Mouse (Mus musculus) limb, embryonic 12.5 days (tissue): ENCODE results near the gene Tldc2. TPM values are rescaled to one million over a fixed set of nuclear protein-coding genes. Genes with fewer than 3 reads are reported as not detected.

Experiments used
- ATAC-seq: fragments of 200-750 bp; cut with Nextera tagmentation; 2 replicates; pipeline ENCODE4 v1.8.0; 2017; ENCODE audit warnings: low read depth, moderate TSS enrichment; ENCODE audit not compliant: insufficient number of reproducible peaks, insufficient read depth, low FRiP score, low TSS enrichment
- H3K27ac ChIP-seq: fragments of 300-500 bp; sonication (generic); 2 replicates; pipeline ENCODE4 v1.5.1; 2016; ENCODE audit warnings: mild to moderate bottlenecking, moderate library complexity
- H3K27me3 ChIP-seq: fragments of 300-500 bp; sonication (generic); 2 replicates; pipeline ENCODE4 v1.6.1; 2016; ENCODE audit warnings: mild to moderate bottlenecking, moderate library complexity
- H3K36me3 ChIP-seq: fragments of 300-500 bp; sonication (generic); 2 replicates; pipeline ENCODE4 v1.6.1; 2016; ENCODE audit warnings: mild to moderate bottlenecking, moderate library complexity
- H3K4me1 ChIP-seq: fragments of 300-500 bp; sonication (generic); replicated peaks from 2 replicates; pipeline ENCODE4 v1.6.1; 2016
- H3K4me2 ChIP-seq: fragments of 300-500 bp; sonication (generic); 2 replicates; pipeline ENCODE4 v1.6.1; 2016; ENCODE audit warnings: mild to moderate bottlenecking, moderate library complexity
- H3K4me3 ChIP-seq: fragments of 300-500 bp; sonication (generic); replicated peaks from 2 replicates; pipeline ENCODE4 v1.5.1; 2016; ENCODE audit warnings: mild to moderate bottlenecking
- H3K9ac ChIP-seq: fragments of 300-500 bp; sonication (generic); replicated peaks from 2 replicates; pipeline ENCODE4 v1.6.1; 2016; ENCODE audit warnings: mild to moderate bottlenecking, moderate library complexity
- H3K9me3 ChIP-seq: fragments of 300-500 bp; sonication (generic); 2 replicates; pipeline ENCODE4 v1.6.1; 2016; ENCODE audit warnings: mild to moderate bottlenecking, moderate library complexity
- WGBS: fragments of 180-500 bp; shearing (Covaris S2); methylation state at CpG from one replicate; pipeline ENCODE4 v1.1.7; 2016; 5-methylcytosine and 5-hydroxymethylcytosine counted together
- polyA plus RNA-seq: library from polyadenylated mRNA; unstranded; fragments of >200 nt; fragmentation: Nextera tagmentation; extraction: Ambion mirVana; gene quantifications from 2 replicates; pipeline ENCODE4 v1.2.1, GENCODE M21; 2016

The Tldc2 gene
- polyA plus RNA-seq, 1 experiment from 2014 or later, result not detected

- Histone ChIP-seq H3K27me3 (no peaks in the 10 kb centered on the region), H3K36me3 (no peaks in the 10 kb centered on the region), H3K27ac (no peak overlapping the region), H3K9me3 (peaks cover 13% of the 10 kb centered on the region), H3K4me1 (0 out of 2 replicates have a peak, but pooled peaks cover 4% of the 10 kb centered on the region), H3K9ac (no peak overlapping the region), H3K4me3 (no peak overlapping the region), H3K4me2 (no peak overlapping the region)
- no peak for ATAC-seq
- WGBS, result 89% methylated on average over 4 of the region's 4 CpGs
These were observed 49.3 kb downstream of the Tldc2 start for GRCm38 (mm10) chr2:157136176-157136575.

GRCm38 (mm10) chr2:157136646-157137045 is 49.8 kb downstream of the Tldc2 start:
- no peak for ATAC-seq
- H3K4me1 ChIP-seq, result 0 out of 2 replicates have a peak, but pooled peaks cover 4% of the 10 kb centered on the region
- no peak overlapping the region for H3K4me3 ChIP-seq
- H3K36me3 ChIP-seq, result no peaks in the 10 kb centered on the region
- no peak overlapping the region for H3K9ac ChIP-seq
- no peak overlapping the region for H3K4me2 ChIP-seq
- WGBS, result 93% methylated on average over 2 of the region's 2 CpGs
- H3K9me3 ChIP-seq, result peaks cover 13% of the 10 kb centered on the region
- H3K27me3 ChIP-seq, result no peaks in the 10 kb centered on the region
- no peak overlapping the region for H3K27ac ChIP-seq

- no peak overlapping the region for H3K27ac ChIP-seq
- H3K27me3 ChIP-seq, result no peaks in the 10 kb centered on the region
- H3K4me3 ChIP-seq, result no peak overlapping the region
- 0 out of 2 replicates have a peak, but pooled peaks cover 4% of the 10 kb centered on the region for H3K4me1 ChIP-seq
- peaks cover 13% of the 10 kb centered on the region for H3K9me3 ChIP-seq
- 85% methylated on average over 9 of the region's 9 CpGs for WGBS
- no peaks in the 10 kb centered on the region for H3K36me3 ChIP-seq
- H3K4me2 ChIP-seq, result no peak overlapping the region
- H3K9ac ChIP-seq, result no peak overlapping the region
- no peak for ATAC-seq
These were observed 51.3 kb downstream of the Tldc2 start for GRCm38 (mm10) chr2:157137959-157138731.

GRCm38 (mm10) chr2:157138808-157139207 is 52.0 kb downstream of the Tldc2 start:
- H3K4me3 ChIP-seq, result no peak overlapping the region
- H3K4me2 ChIP-seq, result no peak overlapping the region
- H3K9me3 ChIP-seq, result peaks cover 13% of the 10 kb centered on the region
- H3K27ac ChIP-seq, result no peak overlapping the region
- H3K4me1 ChIP-seq, result 0 out of 2 replicates have a peak, but pooled peaks cover 1% of the 10 kb centered on the region
- 86% methylated on average over 5 of the region's 5 CpGs for WGBS
- ATAC-seq, result no peak
- H3K9ac ChIP-seq, result no peak overlapping the region
- no peaks in the 10 kb centered on the region for H3K27me3 ChIP-seq
- H3K36me3 ChIP-seq, result no peaks in the 10 kb centered on the region

- WGBS, result 87% methylated on average over 5 of the region's 5 CpGs
- Histone ChIP-seq H3K4me3 (no peak overlapping the region), H3K9ac (no peak overlapping the region), H3K36me3 (peaks cover 5% of the 10 kb centered on the region; the same call in 1 of the 2 replicates), H3K27ac (no peak overlapping the region), H3K4me2 (no peak overlapping the region), H3K4me1 (no peaks in the 10 kb centered on the region), H3K9me3 (peaks cover 13% of the 10 kb centered on the region), H3K27me3 (no peaks in the 10 kb centered on the region)
- ATAC-seq, result no peak
These were observed 52.5 kb downstream of the Tldc2 start for GRCm38 (mm10) chr2:157139251-157139802.

- Histone ChIP-seq H3K27me3 (no peaks in the 10 kb centered on the region), H3K27ac (no peak overlapping the region), H3K4me1 (no peaks in the 10 kb centered on the region), H3K4me3 (no peak overlapping the region), H3K9me3 (peaks cover 13% of the 10 kb centered on the region), H3K36me3 (peaks cover 24% of the 10 kb centered on the region), H3K9ac (no peak overlapping the region), H3K4me2 (no peak overlapping the region)
- WGBS, result 91% methylated on average over 4 of the region's 4 CpGs
- ATAC-seq, result no peak
These were observed 55.1 kb downstream of the Tldc2 start for GRCm38 (mm10) chr2:157141962-157142361.

- no peak overlapping the region for H3K4me3 ChIP-seq
- peaks cover 44% of the 10 kb centered on the region for H3K36me3 ChIP-seq
- H3K27me3 ChIP-seq, result no peaks in the 10 kb centered on the region
- no peak for ATAC-seq
- no peaks in the 10 kb centered on the region for H3K4me1 ChIP-seq
- WGBS, result 75% methylated on average over 5 of the region's 5 CpGs
- H3K9me3 ChIP-seq, result peaks cover 13% of the 10 kb centered on the region
- H3K9ac ChIP-seq, result no peak overlapping the region
- H3K27ac ChIP-seq, result no peak overlapping the region
- H3K4me2 ChIP-seq, result no peak overlapping the region
These were observed 57.3 kb downstream of the Tldc2 start for GRCm38 (mm10) chr2:157144132-157144531.

- no peaks in the 10 kb centered on the region for H3K4me1 ChIP-seq
- H3K36me3 ChIP-seq, result peaks cover 54% of the 10 kb centered on the region
- no peaks in the 10 kb centered on the region for H3K27me3 ChIP-seq
- H3K9ac ChIP-seq, result no peak overlapping the region
- WGBS, result 76% methylated on average over 1 of the region's 1 CpGs
- H3K4me2 ChIP-seq, result no peak overlapping the region
- H3K9me3 ChIP-seq, result peaks cover 4% of the 10 kb centered on the region
- no peak for ATAC-seq
- H3K27ac ChIP-seq, result no peak overlapping the region
- H3K4me3 ChIP-seq, result no peak overlapping the region
These were observed 58.3 kb downstream of the Tldc2 start for GRCm38 (mm10) chr2:157145173-157145572.

Other genes starting within 250 kb of the Tldc2 start
- 83.6 and 89.8 TPM in 2 replicates for gene Tgif2, start 247.0 kb upstream of the Tldc2 start, polyA plus RNA-seq
- 11.1 and 12.5 TPM in 2 replicates for gene 4930518I15Rik, start 229.1 kb upstream of the Tldc2 start, polyA plus RNA-seq
- 177 and 190 TPM in 2 replicates for gene Rab5if, start 223.9 kb upstream of the Tldc2 start, polyA plus RNA-seq
- 0.58 and 0.76 TPM in 2 replicates for gene Sla2, start 199.9 kb upstream of the Tldc2 start, polyA plus RNA-seq
- 42.0 TPM in 2 replicates for gene Ndrg3, start 95.0 kb upstream of the Tldc2 start, polyA plus RNA-seq
- 54.1 and 58.8 TPM in 2 replicates for gene Dsn1, start 79.9 kb upstream of the Tldc2 start, polyA plus RNA-seq
- 5.0 and 5.6 TPM in 2 replicates for gene Soga1, start 7.8 kb upstream of the Tldc2 start, polyA plus RNA-seq
- 25.6 and 27.3 TPM in 2 replicates for gene Samhd1, start 48.2 kb downstream of the Tldc2 start, polyA plus RNA-seq
- gene Rbl1, start 117.5 kb downstream of the Tldc2 start, polyA plus RNA-seq, result 27.7 and 28.0 TPM in 2 replicates
- 266 and 271 TPM in 2 replicates for gene Rpn2, start 192.0 kb downstream of the Tldc2 start, polyA plus RNA-seq
- 0.84 and 0.91 TPM in 2 replicates for gene Mroh8, start 192.5 kb downstream of the Tldc2 start, polyA plus RNA-seq